ENCODE assay signal across 16 mouse cellular contexts in the genomic region with DNA sequence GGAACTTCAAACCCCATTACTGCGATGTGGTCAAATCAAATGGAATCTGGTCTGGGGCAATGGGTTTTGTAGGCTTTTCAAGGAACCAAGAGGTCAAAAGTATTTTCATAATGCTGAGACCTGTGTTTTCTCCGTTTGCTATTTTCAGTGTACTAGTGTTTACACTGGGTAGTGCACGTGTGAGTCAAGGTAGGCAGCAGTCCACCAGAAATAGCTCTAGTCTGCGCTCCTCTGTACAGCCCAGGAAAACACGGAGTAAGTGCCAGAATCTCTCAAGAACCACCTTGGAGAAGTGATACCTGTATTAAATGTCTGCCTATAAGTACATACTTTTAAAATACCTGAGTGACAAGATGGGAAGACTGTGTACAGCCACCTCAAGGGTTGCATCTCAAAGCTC.
"Had no signal": no experiment of that assay in that cellular context is flagged by ENCODE, and none has a peak within 500 bp of the region (broad histone marks: within the 10 kb centered on the region; RNA-seq: fewer than 3 reads in every experiment).

No protein-coding gene starts in this region.

- H3K36me3 ChIP-seq: kidney, embryonic 15.5 days; limb, embryonic 15.5 days; liver, embryonic 13.5 days; midbrain, embryonic 10.5 days had no signal

- DNase-seq: kidney, postnatal 14 days; layer of hippocampus, adult 9-11 months; layer of hippocampus, postnatal 36 days; liver, embryonic 13.5 days; lung, adult 18-20 months; lung, postnatal 4 days; midbrain, embryonic 14.5 days; retina, postnatal 1 day; right cerebral cortex, postnatal 4 days; spleen, adult 18-20 months; thymus, adult 18-20 months; thymus, postnatal 14 days had no signal

- H3K27me3 ChIP-seq: kidney, embryonic 15.5 days; limb, embryonic 15.5 days; liver, embryonic 13.5 days had no signal

- H3K9me3 ChIP-seq: kidney, embryonic 15.5 days; limb, embryonic 15.5 days; liver, embryonic 13.5 days; midbrain, embryonic 10.5 days had no signal

- H3K9ac ChIP-seq: kidney, embryonic 15.5 days; limb, embryonic 15.5 days; liver, embryonic 13.5 days had no signal

- H3K4me3 ChIP-seq: kidney, embryonic 15.5 days; limb, embryonic 15.5 days; liver, embryonic 13.5 days; midbrain, embryonic 10.5 days; myocyte had no signal

- H3K4me1 ChIP-seq: kidney, embryonic 15.5 days; limb, embryonic 15.5 days; liver, embryonic 13.5 days had no signal

- H3K27ac ChIP-seq: kidney, embryonic 15.5 days; limb, embryonic 15.5 days; liver, embryonic 13.5 days; midbrain, embryonic 10.5 days had no signal

- H3K4me2 ChIP-seq: kidney, embryonic 15.5 days; limb, embryonic 15.5 days; liver, embryonic 13.5 days had no signal
